Mouse (Mus musculus) MEL (cell line): ENCODE data around the gene Atp10a.

Source experiments
- CHD2 ChIP-seq: IDR thresholded peaks from 2 replicates; pipeline ENCODE4 v1.6.1; 2011; ENCODE audit warnings: low read length, improper control_type of control experiment
- MAZ ChIP-seq: IDR thresholded peaks from 2 replicates; pipeline ENCODE4 v1.6.1; 2012; ENCODE audit warnings: low read depth, mild to moderate bottlenecking, inconsistent platforms, low read length, improper control_type of control experiment
- POLR2A ChIP-seq, 2 experiments: IDR thresholded peaks; 2 replicates each; pipeline ENCODE4 v1.6.1; 2011 to 2012; ENCODE audit warnings: low read length in 2 of 2, mild to moderate bottlenecking in 2 of 2, control low read depth in 1 of 2, improper control_type of control experiment in 1 of 2, low read depth in 1 of 2, moderate library complexity in 1 of 2; ENCODE audit not compliant: control insufficient read depth in 1 of 2, insufficient read depth in 1 of 2, poor library complexity in 1 of 2
- POLR2AphosphoS5 ChIP-seq: IDR thresholded peaks from 2 replicates; pipeline ENCODE4 v1.6.1; 2012; ENCODE audit warnings: low read depth, borderline replicate concordance, mild to moderate bottlenecking, inconsistent platforms, low read length, moderate library complexity, mixed read lengths

DNA sequence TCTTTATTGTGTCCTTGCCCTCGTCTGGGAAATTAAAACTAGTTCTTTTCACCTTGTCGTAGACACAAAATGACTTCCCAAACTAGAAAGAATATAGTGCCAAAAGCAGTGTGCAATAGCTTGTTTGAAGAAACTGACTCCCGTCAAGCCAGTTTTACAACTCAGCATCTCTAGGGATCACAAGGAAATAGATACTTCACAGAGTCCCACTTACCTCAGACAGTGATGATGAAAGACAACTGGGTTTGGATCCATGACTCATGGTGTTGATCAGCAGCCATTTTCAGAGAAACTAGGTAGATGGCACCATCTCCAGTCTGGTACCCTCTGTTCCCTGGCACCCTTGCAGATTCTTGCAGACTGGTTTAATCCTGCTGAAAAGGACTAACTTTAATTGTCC, 53.3 kb downstream of the Atp10a start:
- TF ChIP-seq POLR2AphosphoS5 (no peak), MAZ (no peak), POLR2A (IDR thresholded peaks at IDR 0.05; ENCODE audit: control insufficient read depth in 1 of 2, insufficient read depth in 1 of 2, low read depth in 1 of 2, low read length in 2 of 2, poor library complexity in 1 of 2) (no peak), CHD2 (no peak)
